In the genomic region with DNA sequence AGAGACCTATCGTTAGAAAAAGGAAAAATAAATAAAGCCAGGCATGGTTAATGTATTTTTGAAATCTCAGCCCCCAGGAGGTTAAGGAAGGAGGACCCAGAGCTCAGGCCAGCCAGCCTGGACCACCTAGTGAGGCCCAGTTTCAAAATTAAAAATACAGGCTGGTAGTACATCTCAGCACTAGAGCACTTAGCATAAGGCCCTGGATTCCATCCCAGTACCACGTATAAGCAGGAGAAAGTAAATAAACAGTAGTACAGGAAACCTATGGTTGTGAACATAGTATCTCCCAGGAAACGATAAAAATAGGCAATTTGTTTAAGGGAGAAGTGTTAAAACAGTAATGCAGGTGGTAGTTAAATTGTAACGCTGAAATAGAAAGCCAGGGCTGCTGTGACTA, we compare ENCODE assay signal across 8 mouse cellular contexts. TPM values are rescaled to one million over a fixed set of nuclear protein-coding genes. Genes with fewer than 3 reads are reported as not detected.
DNase-seq lines count a peak whose midpoint lies in the region; ATAC-seq and TF ChIP-seq lines count a peak whose summit lies in the region.

No protein-coding gene starts in this region.

- no peaks in the 10 kb centered on the region for H3K27me3 ChIP-seq in heart, embryonic 11.5 days (ENCODE audit: control insufficient read depth, insufficient read depth, low read length)
- no peaks in the 10 kb centered on the region for H3K27me3 ChIP-seq in E14TG2a.4 (ENCODE audit: insufficient read depth, low read length)
- H3K27me3 ChIP-seq in forebrain, embryonic 15.5 days, result no peaks in the 10 kb centered on the region
- H3K27me3 ChIP-seq in liver, embryonic 16.5 days (ENCODE audit: control insufficient read depth, insufficient read depth, low read depth, low read length), result no peaks in the 10 kb centered on the region

- no peak for ATAC-seq in heart, embryonic 11.5 days (replicated peaks; ENCODE audit: insufficient number of reproducible peaks, low FRiP score, low TSS enrichment)
- no peak for ATAC-seq in forebrain, embryonic 15.5 days (replicated peaks)
- no peak for ATAC-seq in liver, embryonic 16.5 days (ENCODE audit: low read depth)

- peak overlapping the region; percentile 4; the same call in 1 of the 2 replicates for H3K4me3 ChIP-seq in heart, embryonic 11.5 days (ENCODE audit: low read depth, low read length)
- peak overlapping the region; percentile 90 for H3K4me3 ChIP-seq in E14TG2a.4 (replicated peaks; ENCODE audit: low read length)
- H3K4me3 ChIP-seq in forebrain, embryonic 15.5 days, result peak overlapping the region; percentile 41
- peak overlapping the region; percentile 61 for H3K4me3 ChIP-seq in liver, embryonic 16.5 days (ENCODE audit: low read depth, low read length)

- peaks cover 29% of the 10 kb centered on the region for H3K4me1 ChIP-seq in heart, embryonic 11.5 days (ENCODE audit: control insufficient read depth, insufficient read depth, low read length)
- peaks cover 68% of the 10 kb centered on the region for H3K4me1 ChIP-seq in E14TG2a.4 (replicated peaks; ENCODE audit: low read depth, low read length)
- H3K4me1 ChIP-seq in forebrain, embryonic 15.5 days, result peaks cover 41% of the 10 kb centered on the region
- peaks cover 54% of the 10 kb centered on the region for H3K4me1 ChIP-seq in liver, embryonic 16.5 days (ENCODE audit: control insufficient read depth, low read depth, low read length)

- H3K9ac ChIP-seq in heart, embryonic 11.5 days (ENCODE audit: low read depth, low read length), result peak overlapping the region; percentile 80
- H3K9ac ChIP-seq in forebrain, embryonic 15.5 days (replicated peaks), result peak overlapping the region; percentile 69; the same call in 1 of the 2 replicates
- peak overlapping the region; percentile 69 for H3K9ac ChIP-seq in liver, embryonic 16.5 days (ENCODE audit: low read depth, low read length)

- peak overlapping the region; percentile 15; the same call in 1 of the 2 replicates for H3K27ac ChIP-seq in heart, embryonic 11.5 days (ENCODE audit: low read depth, low read length)
- H3K27ac ChIP-seq in forebrain, embryonic 15.5 days (replicated peaks), result peak overlapping the region; percentile 55
- peak overlapping the region; percentile 88 for H3K27ac ChIP-seq in liver, embryonic 16.5 days (ENCODE audit: low read length)

- WGBS in heart, embryonic 11.5 days (ENCODE audit: insufficient replicate concordance), result 30% methylated on average over 4 of the region's 4 CpGs
- WGBS in forebrain, embryonic 15.5 days, result 45% methylated on average over 4 of the region's 4 CpGs
- WGBS in liver, embryonic 16.5 days (ENCODE audit: insufficient replicate concordance), result 26% methylated on average over 4 of the region's 4 CpGs

- peak overlapping the region; percentile 75 for H3K4me2 ChIP-seq in heart, embryonic 11.5 days
- H3K4me2 ChIP-seq in forebrain, embryonic 15.5 days (replicated peaks), result peak overlapping the region; percentile 65
- peak overlapping the region; percentile 99 for H3K4me2 ChIP-seq in liver, embryonic 16.5 days (ENCODE audit: low read depth, low read length)

- intact Hi-C loops in heart, postnatal 10 days (cut with DNase I), result loop anchor here (5.0 kb wide), 1 partner anchor 45 kb away; no protein-coding TSS in a partner anchor

- H3K9me3 ChIP-seq in heart, embryonic 11.5 days (replicated peaks; ENCODE audit: control insufficient read depth, low read length), result no peaks in the 10 kb centered on the region
- H3K9me3 ChIP-seq in E14TG2a.4 (ENCODE audit: low read length), result no peaks in the 10 kb centered on the region
- H3K9me3 ChIP-seq in forebrain, embryonic 15.5 days, result no peaks in the 10 kb centered on the region
- no peaks in the 10 kb centered on the region for H3K9me3 ChIP-seq in liver, embryonic 16.5 days (replicated peaks; ENCODE audit: control insufficient read depth, low read length)

- no peak for TF ChIP-seq CTCF in E14TG2a.4 (conservative IDR thresholded peaks at IDR 0.05; ENCODE audit: low read length)

- DNase-seq in heart, postnatal 10 days, result no peak
- DNase-seq in layer of hippocampus, adult 8-10 months (ENCODE audit: low spot score in 2 of 2), result no peak
- DNase-seq in urinary bladder, postnatal 4 days (ENCODE audit: low spot score in 2 of 2), result no peak
- no peak for DNase-seq in layer of hippocampus, adult 11-12 months (ENCODE audit: low spot score)

- H3K36me3 ChIP-seq in heart, embryonic 11.5 days (ENCODE audit: control insufficient read depth, insufficient read depth, low read length), result peaks cover 10% of the 10 kb centered on the region; the same call in 1 of the 2 replicates
- H3K36me3 ChIP-seq in E14TG2a.4 (ENCODE audit: insufficient read depth, low read length), result peaks cover 29% of the 10 kb centered on the region
- H3K36me3 ChIP-seq in forebrain, embryonic 15.5 days, result peaks cover 16% of the 10 kb centered on the region
- H3K36me3 ChIP-seq in liver, embryonic 16.5 days (ENCODE audit: control insufficient read depth, insufficient read depth), result peaks cover 5% of the 10 kb centered on the region

RNA-seq across cellular contexts. Expression of a gene that starts 1.7 kb away (rescaled TPM):
- 13.9 and 14.2 TPM in 2 replicates for polyA plus RNA-seq in heart, embryonic 11.5 days (2014; fragmentation: Nextera tagmentation; extraction: Ambion mirVana)
- 10 to 100 TPM; 24.5 to 29.5 TPM for total RNA-seq in heart, postnatal 10 days (2021)
- 35.4 and 36.7 TPM in 2 replicates for polyA plus RNA-seq in forebrain, embryonic 15.5 days (2015; fragmentation: Nextera tagmentation; extraction: Ambion mirVana)
- polyA plus RNA-seq in liver, embryonic 16.5 days (2015; fragmentation: Nextera tagmentation; extraction: Ambion mirVana), result 6.4 and 6.6 TPM in 2 replicates
- total RNA-seq in layer of hippocampus, adult 8-10 months (2022), result 10 to 100 TPM; 47.6 to 49.2 (median 47.9) TPM

RNA-seq across cellular contexts. Expression of a gene that starts 11.1 kb away (rescaled TPM):
- polyA plus RNA-seq in heart, embryonic 11.5 days (2014; fragmentation: Nextera tagmentation; extraction: Ambion mirVana), result 2.1 and 2.2 TPM in 2 replicates
- 1 to 10 TPM; 1.7 to 2.4 TPM for total RNA-seq in heart, postnatal 10 days (2021)
- 4.4 and 5.5 TPM in 2 replicates for polyA plus RNA-seq in forebrain, embryonic 15.5 days (2015; fragmentation: Nextera tagmentation; extraction: Ambion mirVana)
- polyA plus RNA-seq in liver, embryonic 16.5 days (2015; fragmentation: Nextera tagmentation; extraction: Ambion mirVana), result 0.12 and 0.48 TPM in 2 replicates
- total RNA-seq in layer of hippocampus, adult 8-10 months (2022), result 10 to 100 TPM; 42.4 to 49.6 (median 45.8) TPM

RNA-seq across cellular contexts. Expression of a gene that starts 14.9 kb away (rescaled TPM):
- polyA plus RNA-seq in heart, embryonic 11.5 days (2014; fragmentation: Nextera tagmentation; extraction: Ambion mirVana), result not detected in 2 replicates
- not detected for total RNA-seq in heart, postnatal 10 days (2021)
- 0.60 and 1.2 TPM in 2 replicates for polyA plus RNA-seq in forebrain, embryonic 15.5 days (2015; fragmentation: Nextera tagmentation; extraction: Ambion mirVana)
- polyA plus RNA-seq in liver, embryonic 16.5 days (2015; fragmentation: Nextera tagmentation; extraction: Ambion mirVana), result not detected in 2 replicates
- total RNA-seq in layer of hippocampus, adult 8-10 months (2022), result 1 to 10 TPM in 1 of 4 experiments, under 1 TPM in 2, not detected in 1; 0.60 to 1.5 (median 0.91) TPM

RNA-seq across cellular contexts. Expression of a gene that starts 21.2 kb away (rescaled TPM):
- 0.59 TPM in 1 of 2 replicates, not detected in the other for polyA plus RNA-seq in heart, embryonic 11.5 days (2014; fragmentation: Nextera tagmentation; extraction: Ambion mirVana)
- total RNA-seq in heart, postnatal 10 days (2021), result not detected
- 0.18 TPM in 1 of 2 replicates, not detected in the other for polyA plus RNA-seq in forebrain, embryonic 15.5 days (2015; fragmentation: Nextera tagmentation; extraction: Ambion mirVana)
- 60.8 and 63.7 TPM in 2 replicates for polyA plus RNA-seq in liver, embryonic 16.5 days (2015; fragmentation: Nextera tagmentation; extraction: Ambion mirVana)
- not detected for total RNA-seq in layer of hippocampus, adult 8-10 months (2022)

RNA-seq across cellular contexts. Expression of a gene that starts 22.1 kb away (rescaled TPM):
- 17.6 and 21.4 TPM in 2 replicates for polyA plus RNA-seq in heart, embryonic 11.5 days (2014; fragmentation: Nextera tagmentation; extraction: Ambion mirVana)
- 10 to 100 TPM; 58.3 to 60.9 TPM for total RNA-seq in heart, postnatal 10 days (2021)
- 34.8 and 35.4 TPM in 2 replicates for polyA plus RNA-seq in forebrain, embryonic 15.5 days (2015; fragmentation: Nextera tagmentation; extraction: Ambion mirVana)
- 13.8 TPM in 2 replicates for polyA plus RNA-seq in liver, embryonic 16.5 days (2015; fragmentation: Nextera tagmentation; extraction: Ambion mirVana)
- 100 to 1,000 TPM; 100 to 113 (median 109) TPM for total RNA-seq in layer of hippocampus, adult 8-10 months (2022)

Comparison
In these comparisons a context has a peak if more than half of its experiments do, and no peak if none do; other contexts are left out.
1. H3K27ac ChIP-seq: peak in every context shown above with its lines; median percentile 88 in liver, embryonic 16.5 days; 55 in forebrain, embryonic 15.5 days; 15 in heart, embryonic 11.5 days.
2. H3K4me3 ChIP-seq: peak in every context shown above with its lines; median percentile 90 in E14TG2a.4; 61 in liver, embryonic 16.5 days; 41 in forebrain, embryonic 15.5 days; 4 in heart, embryonic 11.5 days.